Mouse (Mus musculus) limb, embryonic 10.5 days (tissue): ENCODE measurements around the gene Zbtb17. TPM values are rescaled to one million over a fixed set of nuclear protein-coding genes. Genes with fewer than 3 reads are reported as not detected.

Experiments used
- DNase-seq: peaks from one replicate; pipeline ENCODE4 v3.0.0-alpha.2; 2017; ENCODE audit warnings: low spot score
- H3K27ac ChIP-seq: fragments of 300-500 bp; sonication (generic); 2 replicates; pipeline ENCODE4 v1.5.1; 2016; ENCODE audit warnings: mild to moderate bottlenecking
- H3K27me3 ChIP-seq: fragments of 300-500 bp; sonication (generic); 2 replicates; pipeline ENCODE4 v1.6.1; 2016; ENCODE audit warnings: low read depth, mild to moderate bottlenecking; ENCODE audit not compliant: poor library complexity, severe bottlenecking
- H3K36me3 ChIP-seq: fragments of 300-500 bp; sonication (generic); 2 replicates; pipeline ENCODE4 v1.6.1; 2016; ENCODE audit warnings: mild to moderate bottlenecking, moderate library complexity
- H3K4me1 ChIP-seq: fragments of 300-500 bp; sonication (generic); 2 replicates; pipeline ENCODE4 v1.6.1; 2016
- H3K4me3 ChIP-seq: fragments of 300-500 bp; sonication (generic); 2 replicates; pipeline ENCODE4 v1.5.1; 2016; ENCODE audit warnings: mild to moderate bottlenecking, moderate library complexity
- H3K9me3 ChIP-seq: fragments of 300-500 bp; sonication (generic); replicated peaks from 2 replicates; pipeline ENCODE4 v1.6.1; 2016; ENCODE audit warnings: mild to moderate bottlenecking
- WGBS: fragments of 180-500 bp; shearing (Covaris S2); methylation state at CpG from one replicate; pipeline ENCODE4 v1.1.7; 2016; 5-methylcytosine and 5-hydroxymethylcytosine counted together
- polyA plus RNA-seq: library from polyadenylated mRNA; unstranded; fragments of >200 nt; fragmentation: Nextera tagmentation; extraction: Ambion mirVana; gene quantifications from 2 replicates; pipeline ENCODE4 v1.2.1, GENCODE M21; 2016

Gene Zbtb17
- polyA plus RNA-seq, 1 experiment from 2014 or later: 66.5 TPM

GRCm38 (mm10) chr4:141487581-141487980 is 43.1 kb downstream of the Zbtb17 start:
- WGBS: 97% methylated on average over 11 of the region's 11 CpGs
- no peaks in the 10 kb centered on the region for H3K9me3 ChIP-seq
- no peak overlapping the region for H3K27ac ChIP-seq
- H3K4me3 ChIP-seq: no peak overlapping the region
- no peak for DNase-seq
- peaks cover 100% of the 10 kb centered on the region for H3K36me3 ChIP-seq
- H3K4me1 ChIP-seq: no peaks in the 10 kb centered on the region
- H3K27me3 ChIP-seq: no peaks in the 10 kb centered on the region

- H3K4me3 ChIP-seq: no peak overlapping the region
- no peaks in the 10 kb centered on the region for H3K4me1 ChIP-seq
- DNase-seq: no peak
- H3K27me3 ChIP-seq: no peaks in the 10 kb centered on the region
- peaks cover 100% of the 10 kb centered on the region for H3K36me3 ChIP-seq
- no peak overlapping the region for H3K27ac ChIP-seq
- 95% methylated on average over 4 of the region's 4 CpGs for WGBS
- no peaks in the 10 kb centered on the region for H3K9me3 ChIP-seq
Observed at GRCm38 (mm10) chr4:141488670-141489069, 44.2 kb downstream of the Zbtb17 start.

DNA sequence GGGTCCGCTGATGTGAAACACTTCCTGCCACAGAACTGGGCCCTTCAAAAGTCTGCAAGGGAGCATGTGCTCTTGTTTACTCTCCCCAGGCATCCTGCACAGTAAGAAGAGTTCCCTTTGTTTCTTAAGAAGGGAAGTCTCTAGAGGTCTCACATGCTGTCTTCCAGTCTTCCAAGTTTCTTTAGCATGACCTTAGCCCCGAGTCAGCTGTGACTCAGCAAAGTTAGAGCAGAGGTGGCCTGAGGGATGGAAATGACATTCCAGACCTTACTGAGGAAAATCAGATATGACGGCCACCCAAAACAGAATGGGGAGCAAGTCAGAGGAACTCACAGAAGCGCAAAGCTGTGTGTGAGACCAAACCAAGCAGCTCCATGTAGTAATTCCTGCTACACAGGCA is 56.2 kb downstream of the Zbtb17 start:
- H3K27ac ChIP-seq: no peak overlapping the region
- H3K4me3 ChIP-seq: no peak overlapping the region
- H3K27me3 ChIP-seq: no peaks in the 10 kb centered on the region
- peaks cover 8% of the 10 kb centered on the region for H3K4me1 ChIP-seq
- no peaks in the 10 kb centered on the region for H3K9me3 ChIP-seq
- H3K36me3 ChIP-seq: peaks cover 16% of the 10 kb centered on the region
- DNase-seq: no peak
- 79% methylated on average over 4 of the region's 4 CpGs for WGBS

- peaks cover 14% of the 10 kb centered on the region for H3K36me3 ChIP-seq
- H3K4me1 ChIP-seq: peaks cover 8% of the 10 kb centered on the region
- H3K27me3 ChIP-seq: no peaks in the 10 kb centered on the region
- H3K4me3 ChIP-seq: no peak overlapping the region
- WGBS: 95% methylated on average over 5 of the region's 5 CpGs
- no peak overlapping the region for H3K27ac ChIP-seq
- DNase-seq: no peak
- no peaks in the 10 kb centered on the region for H3K9me3 ChIP-seq
Observed at GRCm38 (mm10) chr4:141501058-141501457, 56.6 kb downstream of the Zbtb17 start.

- H3K4me1 ChIP-seq: peaks cover 11% of the 10 kb centered on the region
- 58% methylated on average over 5 of the region's 5 CpGs for WGBS
- H3K27ac ChIP-seq: no peak overlapping the region
- no peaks in the 10 kb centered on the region for H3K27me3 ChIP-seq
- peaks cover 14% of the 10 kb centered on the region for H3K36me3 ChIP-seq
- DNase-seq: no peak
- no peaks in the 10 kb centered on the region for H3K9me3 ChIP-seq
- H3K4me3 ChIP-seq: no peak overlapping the region
Observed at GRCm38 (mm10) chr4:141502723-141503122, 58.3 kb downstream of the Zbtb17 start.

- Histone ChIP-seq H3K9me3 (no peaks in the 10 kb centered on the region), H3K27me3 (no peaks in the 10 kb centered on the region), H3K36me3 (peaks cover 14% of the 10 kb centered on the region), H3K27ac (no peak overlapping the region), H3K4me3 (no peak overlapping the region), H3K4me1 (peaks cover 11% of the 10 kb centered on the region)
- no peak for DNase-seq
- 93% methylated on average over 4 of the region's 4 CpGs for WGBS
Observed at GRCm38 (mm10) chr4:141504471-141504870, 60.0 kb downstream of the Zbtb17 start.

GRCm38 (mm10) chr4:141505810-141506209 is 61.4 kb downstream of the Zbtb17 start:
- DNase-seq: no peak
- no peak overlapping the region for H3K4me3 ChIP-seq
- no peaks in the 10 kb centered on the region for H3K9me3 ChIP-seq
- H3K27ac ChIP-seq: no peak overlapping the region
- WGBS: 94% methylated on average over 11 of the region's 11 CpGs
- H3K27me3 ChIP-seq: no peaks in the 10 kb centered on the region
- H3K4me1 ChIP-seq: peaks cover 11% of the 10 kb centered on the region
- H3K36me3 ChIP-seq: peaks cover 13% of the 10 kb centered on the region

GRCm38 (mm10) chr4:141506352-141506751 is 61.9 kb downstream of the Zbtb17 start:
- Histone ChIP-seq H3K36me3 (peaks cover 18% of the 10 kb centered on the region), H3K27me3 (no peaks in the 10 kb centered on the region), H3K27ac (no peak overlapping the region), H3K4me1 (peaks cover 11% of the 10 kb centered on the region), H3K9me3 (no peaks in the 10 kb centered on the region), H3K4me3 (no peak overlapping the region)
- WGBS: 87% methylated on average over 10 of the region's 10 CpGs
- DNase-seq: no peak

DNA sequence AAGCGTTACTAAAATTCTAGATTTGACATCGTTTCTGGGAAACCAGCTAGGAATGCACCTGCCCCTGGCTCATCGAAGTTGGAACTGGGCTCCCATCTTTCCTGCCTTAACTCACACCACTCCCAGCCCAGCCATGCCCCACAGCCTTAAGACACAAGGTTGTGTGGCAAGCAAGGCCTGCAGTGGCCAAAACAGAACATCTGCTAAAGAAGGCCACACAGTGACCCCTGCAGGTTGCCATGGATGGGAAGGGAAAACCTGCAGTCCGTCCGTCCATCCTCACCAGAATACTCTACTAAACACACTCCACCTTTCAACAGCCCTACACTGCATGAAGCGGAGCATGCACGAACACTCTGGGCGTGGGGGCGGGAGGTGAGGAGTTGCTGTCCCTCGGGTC is 62.4 kb downstream of the Zbtb17 start:
- no peak for DNase-seq
- H3K27me3 ChIP-seq: no peaks in the 10 kb centered on the region
- H3K36me3 ChIP-seq: peaks cover 20% of the 10 kb centered on the region
- no peaks in the 10 kb centered on the region for H3K9me3 ChIP-seq
- no peak overlapping the region for H3K27ac ChIP-seq
- WGBS: 86% methylated on average over 10 of the region's 10 CpGs
- H3K4me3 ChIP-seq: no peak overlapping the region
- H3K4me1 ChIP-seq: peaks cover 11% of the 10 kb centered on the region

- H3K27me3 ChIP-seq: no peaks in the 10 kb centered on the region
- H3K36me3 ChIP-seq: peaks cover 34% of the 10 kb centered on the region
- no peak overlapping the region for H3K4me3 ChIP-seq
- DNase-seq: no peak
- no peaks in the 10 kb centered on the region for H3K9me3 ChIP-seq
- peaks cover 6% of the 10 kb centered on the region for H3K4me1 ChIP-seq
- WGBS: 84% methylated on average over 13 of the region's 13 CpGs
- H3K27ac ChIP-seq: no peak overlapping the region
Observed at GRCm38 (mm10) chr4:141510457-141510856, 66.0 kb downstream of the Zbtb17 start.

DNA sequence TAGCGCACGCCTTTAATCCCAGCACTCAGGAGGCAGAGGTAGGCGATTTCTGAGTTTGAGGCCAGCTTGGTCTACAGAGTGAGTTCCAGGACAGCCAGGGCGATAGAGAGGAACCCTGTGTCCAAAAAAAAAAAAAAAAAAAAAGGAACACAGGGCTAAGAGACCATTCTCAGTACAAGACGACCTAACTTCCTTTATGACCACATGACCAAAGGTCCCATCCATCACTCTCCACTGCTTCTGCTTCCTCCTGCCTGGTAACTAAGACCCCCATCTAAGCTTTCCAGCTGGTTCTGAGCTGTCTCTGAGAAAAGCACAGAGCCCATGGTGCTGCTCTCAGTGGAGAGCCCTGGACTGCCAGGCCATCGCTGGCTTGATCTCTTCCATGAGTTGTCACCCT is 67.7 kb downstream of the Zbtb17 start:
- Histone ChIP-seq H3K9me3 (no peaks in the 10 kb centered on the region), H3K4me3 (no peak overlapping the region), H3K36me3 (peaks cover 51% of the 10 kb centered on the region), H3K27ac (no peak overlapping the region), H3K4me1 (peaks cover 3% of the 10 kb centered on the region; the same call in 1 of the 2 replicates), H3K27me3 (no peaks in the 10 kb centered on the region)
- DNase-seq: no peak
- WGBS: 77% methylated on average over 6 of the region's 6 CpGs

DNA sequence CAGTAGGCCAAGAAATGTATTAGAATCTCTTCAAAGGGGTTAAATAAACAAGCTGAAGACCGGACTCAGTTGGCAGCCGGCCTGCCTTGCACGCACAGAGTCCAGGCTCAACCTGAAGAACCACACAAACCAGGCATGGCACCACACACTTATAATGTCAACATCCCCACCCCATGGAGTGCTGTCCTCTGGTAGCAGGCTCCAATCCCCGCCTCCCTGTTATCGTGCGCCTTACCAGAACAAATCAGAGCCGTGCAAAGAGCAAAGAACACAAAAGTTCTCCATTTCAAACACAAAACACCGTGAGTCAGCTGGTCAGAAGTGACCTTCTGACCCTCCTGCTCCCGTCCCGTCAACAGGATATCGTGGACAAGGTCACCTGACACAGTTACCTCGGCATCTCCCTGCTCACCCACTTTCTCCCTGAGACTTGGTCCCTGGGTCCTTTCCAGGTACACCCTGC is 69.8 kb downstream of the Zbtb17 start:
- 77% methylated on average over 12 of the region's 12 CpGs for WGBS
- no peaks in the 10 kb centered on the region for H3K27me3 ChIP-seq
- H3K9me3 ChIP-seq: no peaks in the 10 kb centered on the region
- no peak overlapping the region for H3K4me3 ChIP-seq
- H3K36me3 ChIP-seq: peaks cover 69% of the 10 kb centered on the region
- no peak overlapping the region for H3K27ac ChIP-seq
- H3K4me1 ChIP-seq: peaks cover 3% of the 10 kb centered on the region; the same call in 1 of the 2 replicates
- DNase-seq: no peak
